Mouse (Mus musculus) bone marrow macrophage, adult 2 months (primary cell): ENCODE results near the gene Zfp61.

Experiments
- CTCF ChIP-seq: IDR thresholded peaks from 2 replicates; pipeline ENCODE4 v1.5.1; 2012; ENCODE audit warnings: low read depth, mild to moderate bottlenecking, low read length, moderate library complexity
- POLR2A ChIP-seq: IDR thresholded peaks from 2 replicates; pipeline ENCODE4 v1.6.1; 2012; ENCODE audit warnings: mild to moderate bottlenecking, low read depth, low read length, borderline replicate concordance

DNA sequence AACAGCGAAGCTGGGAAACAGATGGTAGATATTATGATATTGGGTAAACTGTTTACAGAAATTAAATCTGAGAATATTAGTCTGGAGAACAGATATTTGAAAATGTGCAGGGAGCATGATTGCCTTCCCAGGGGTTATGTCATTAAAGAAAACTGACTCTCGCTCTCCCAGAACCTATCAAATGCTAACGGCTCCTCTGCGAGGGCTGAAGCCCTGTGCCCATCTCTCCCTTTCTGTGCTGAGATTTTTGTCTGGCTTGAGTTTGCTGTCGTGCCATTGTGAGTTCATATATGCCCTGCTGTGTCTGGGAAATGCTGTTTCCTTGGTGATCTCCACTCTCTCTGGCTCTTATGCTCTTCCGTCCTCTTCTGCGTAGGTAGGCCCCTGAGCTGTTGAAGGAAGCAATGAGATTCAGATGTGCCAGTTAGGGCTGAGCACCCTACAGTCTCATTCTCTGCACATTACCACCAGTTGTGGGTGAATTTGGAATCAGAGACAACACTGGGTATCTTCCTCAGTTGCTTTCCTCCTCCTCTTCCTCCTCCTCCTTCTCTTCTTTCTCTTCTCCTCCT is 42.8 kb upstream of the Zfp61 start:
- no peak for TF ChIP-seq CTCF
- TF ChIP-seq POLR2A = no peak
